Mouse (Mus musculus) limb, embryonic 15.5 days (tissue): ENCODE data around the gene Tmem104. TPM values are rescaled to one million over a fixed set of nuclear protein-coding genes. Genes with fewer than 3 reads are reported as not detected.

Source experiments
- ATAC-seq: fragments of 200-750 bp; cut with Nextera tagmentation; 2 replicates; pipeline ENCODE4 v1.8.0; 2017; ENCODE audit warnings: low read depth, moderate TSS enrichment; ENCODE audit not compliant: insufficient number of reproducible peaks, low FRiP score, low TSS enrichment
- H3K27ac ChIP-seq: fragments of 300-500 bp; sonication (generic); 2 replicates; pipeline ENCODE4 v1.5.1; 2015; ENCODE audit warnings: moderate library complexity, mild to moderate bottlenecking, inconsistent platforms
- H3K27me3 ChIP-seq: fragments of 300-500 bp; sonication (generic); 2 replicates; pipeline ENCODE4 v1.6.1; 2015; ENCODE audit warnings: inconsistent platforms
- H3K36me3 ChIP-seq: fragments of 300-500 bp; sonication (generic); 2 replicates; pipeline ENCODE4 v1.6.1; 2015; ENCODE audit warnings: inconsistent platforms
- H3K4me1 ChIP-seq: fragments of 300-500 bp; sonication (generic); 2 replicates; pipeline ENCODE4 v1.6.1; 2015; ENCODE audit warnings: inconsistent platforms
- H3K4me2 ChIP-seq: fragments of 300-500 bp; sonication (generic); 2 replicates; pipeline ENCODE4 v1.6.1; 2015; ENCODE audit warnings: mild to moderate bottlenecking, inconsistent platforms
- H3K4me3 ChIP-seq: fragments of 300-500 bp; sonication (generic); 2 replicates; pipeline ENCODE4 v1.5.1; 2015; ENCODE audit warnings: mild to moderate bottlenecking, inconsistent platforms
- H3K9ac ChIP-seq: fragments of 300-500 bp; sonication (generic); 2 replicates; pipeline ENCODE4 v1.6.1; 2015; ENCODE audit warnings: inconsistent platforms
- H3K9me3 ChIP-seq: fragments of 300-500 bp; sonication (generic); 2 replicates; pipeline ENCODE4 v1.6.1; 2016; ENCODE audit warnings: inconsistent platforms
- WGBS: fragments of 180-500 bp; shearing (Covaris S2); methylation state at CpG from one replicate; pipeline ENCODE4 v1.1.7; 2015; 5-methylcytosine and 5-hydroxymethylcytosine counted together
- polyA plus RNA-seq: library from polyadenylated mRNA; unstranded; fragments of >200 nt; fragmentation: Nextera tagmentation; extraction: Ambion mirVana; gene quantifications from 2 replicates; pipeline ENCODE4 v1.2.1, GENCODE M21; 2015

The Tmem104 gene
- polyA plus RNA-seq, 1 experiment from 2014 or later = 15.9 TPM

GRCm38 (mm10) chr11:115241402-115241801 is 54.1 kb downstream of the Tmem104 start:
- Histone ChIP-seq H3K36me3 (peaks cover 32% of the 10 kb centered on the region), H3K4me1 (0 out of 2 replicates have a peak, but pooled peaks cover 1% of the 10 kb centered on the region), H3K4me2 (no peak overlapping the region), H3K4me3 (no peak overlapping the region), H3K27me3 (peaks cover 15% of the 10 kb centered on the region), H3K27ac (no peak overlapping the region), H3K9ac (no peak overlapping the region), H3K9me3 (no peaks in the 10 kb centered on the region)
- WGBS = 79% methylated on average over 11 of the region's 11 CpGs
- 0 out of 2 replicates have a peak, but pooled peaks have one; percentile 21 for ATAC-seq

DNA sequence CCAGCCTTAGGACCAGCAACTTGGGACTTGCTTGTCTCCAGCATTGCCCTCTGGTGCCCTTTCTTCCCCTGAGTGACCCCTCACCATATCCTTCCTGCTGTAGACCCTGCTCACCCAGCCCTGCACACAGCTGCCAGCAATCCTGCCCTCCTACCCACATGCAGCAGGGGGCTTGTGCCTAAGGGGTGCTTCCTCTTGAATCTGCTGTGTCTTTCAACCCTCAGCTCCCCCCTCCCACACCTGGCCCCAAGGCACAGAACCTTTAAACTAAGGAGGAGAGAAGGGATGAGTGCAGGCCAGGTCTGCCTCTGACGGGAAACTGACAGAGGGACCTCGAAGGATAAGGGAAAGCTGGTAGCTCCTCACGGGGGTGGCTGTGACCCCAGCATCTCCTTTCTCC is 55.5 kb downstream of the Tmem104 start:
- H3K9me3 ChIP-seq = no peaks in the 10 kb centered on the region
- peaks cover 28% of the 10 kb centered on the region for H3K27me3 ChIP-seq
- 67% methylated on average over 3 of the region's 3 CpGs for WGBS

DNA sequence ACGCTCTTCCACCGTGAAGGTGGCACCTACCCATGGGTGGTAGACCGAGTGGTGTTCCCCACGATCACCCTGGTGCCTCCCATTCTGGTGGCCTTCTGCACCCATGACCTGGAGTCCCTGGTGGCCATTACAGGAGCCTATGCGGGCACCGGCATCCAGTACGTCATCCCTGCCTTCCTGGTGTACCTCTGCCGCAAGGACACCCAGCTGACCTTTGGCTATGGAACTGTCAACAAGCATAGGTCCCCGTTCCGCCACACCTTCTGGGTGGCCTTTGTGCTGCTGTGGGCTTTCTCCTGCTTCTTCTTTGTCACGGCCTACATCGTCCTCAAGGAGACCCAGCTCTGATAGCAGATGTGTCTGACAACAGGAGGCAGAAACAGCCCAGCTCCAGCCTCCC is 56.5 kb downstream of the Tmem104 start:
- WGBS = 84% methylated on average over 12 of the region's 12 CpGs
- 0 out of 2 replicates have a peak, but pooled peaks cover 9% of the 10 kb centered on the region for H3K4me1 ChIP-seq

More for the DNA sequence above, 55.5 kb downstream of the Tmem104 start:
- no peak overlapping the region for H3K27ac ChIP-seq
- no peak overlapping the region for H3K9ac ChIP-seq
- H3K4me2 ChIP-seq = no peak overlapping the region
- peaks cover 32% of the 10 kb centered on the region for H3K36me3 ChIP-seq
- ATAC-seq = no peak
- H3K4me3 ChIP-seq = no peak overlapping the region
- 0 out of 2 replicates have a peak, but pooled peaks cover 8% of the 10 kb centered on the region for H3K4me1 ChIP-seq

DNA sequence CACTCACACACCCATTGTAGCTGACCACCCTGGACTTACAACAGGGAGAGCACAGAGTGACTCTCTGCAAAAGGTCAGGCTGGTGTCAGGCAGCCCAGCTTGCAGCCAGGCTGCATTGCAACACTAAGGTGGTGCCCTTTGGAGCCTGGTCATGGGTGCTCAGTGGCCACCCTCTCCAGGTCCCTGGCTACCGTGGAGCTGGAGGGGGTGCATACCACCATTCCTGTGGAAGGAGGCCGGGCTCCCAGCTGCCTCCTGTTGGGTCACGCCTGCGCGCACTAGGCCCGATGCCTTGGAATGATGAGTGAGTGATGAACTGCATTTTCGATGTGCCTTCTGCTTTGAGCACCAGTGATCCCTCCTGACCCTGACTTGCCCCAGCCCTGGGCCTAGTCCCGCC is 57.6 kb downstream of the Tmem104 start:
- H3K9ac ChIP-seq = no peak overlapping the region
- no peak overlapping the region for H3K4me3 ChIP-seq
- peaks cover 26% of the 10 kb centered on the region for H3K36me3 ChIP-seq
- H3K4me1 ChIP-seq = peaks cover 13% of the 10 kb centered on the region
- ATAC-seq = no peak
- H3K27ac ChIP-seq = no peak overlapping the region
- H3K9me3 ChIP-seq = no peaks in the 10 kb centered on the region
- peaks cover 49% of the 10 kb centered on the region for H3K27me3 ChIP-seq
- WGBS = 81% methylated on average over 8 of the region's 8 CpGs
- H3K4me2 ChIP-seq = no peak overlapping the region

More for the DNA sequence above, 56.5 kb downstream of the Tmem104 start:
- peaks cover 32% of the 10 kb centered on the region for H3K36me3 ChIP-seq
- H3K9me3 ChIP-seq = no peaks in the 10 kb centered on the region
- H3K27ac ChIP-seq = no peak overlapping the region
- H3K4me2 ChIP-seq = no peak overlapping the region
- no peak for ATAC-seq
- no peak overlapping the region for H3K9ac ChIP-seq
- H3K4me3 ChIP-seq = no peak overlapping the region
- H3K27me3 ChIP-seq = peaks cover 38% of the 10 kb centered on the region

GRCm38 (mm10) chr11:115246386-115246785 is 59.1 kb downstream of the Tmem104 start:
- H3K27ac ChIP-seq = no peak overlapping the region
- H3K4me2 ChIP-seq = no peak overlapping the region
- H3K36me3 ChIP-seq = peaks cover 26% of the 10 kb centered on the region
- peaks cover 64% of the 10 kb centered on the region for H3K27me3 ChIP-seq
- WGBS = 53% methylated on average over 8 of the region's 8 CpGs
- no peaks in the 10 kb centered on the region for H3K9me3 ChIP-seq
- H3K4me1 ChIP-seq = peaks cover 22% of the 10 kb centered on the region
- no peak overlapping the region for H3K4me3 ChIP-seq
- no peak for ATAC-seq
- H3K9ac ChIP-seq = no peak overlapping the region

GRCm38 (mm10) chr11:115247240-115247639 is 60.0 kb downstream of the Tmem104 start:
- Histone ChIP-seq H3K36me3 (peaks cover 26% of the 10 kb centered on the region), H3K4me3 (no peak overlapping the region), H3K4me1 (peaks cover 22% of the 10 kb centered on the region), H3K9me3 (no peaks in the 10 kb centered on the region), H3K9ac (no peak overlapping the region), H3K27me3 (peaks cover 71% of the 10 kb centered on the region), H3K27ac (no peak overlapping the region), H3K4me2 (no peak overlapping the region)
- 19% methylated on average over 3 of the region's 3 CpGs for WGBS
- no peak for ATAC-seq

- WGBS = 68% methylated on average over 6 of the region's 6 CpGs
- Histone ChIP-seq H3K9ac (no peak overlapping the region), H3K9me3 (no peaks in the 10 kb centered on the region), H3K36me3 (peaks cover 25% of the 10 kb centered on the region), H3K4me3 (no peak overlapping the region), H3K27ac (no peak overlapping the region), H3K4me2 (no peak overlapping the region), H3K27me3 (peaks cover 78% of the 10 kb centered on the region), H3K4me1 (peaks cover 22% of the 10 kb centered on the region)
- no peak for ATAC-seq
These were observed 60.7 kb downstream of the Tmem104 start for GRCm38 (mm10) chr11:115247945-115248344.

DNA sequence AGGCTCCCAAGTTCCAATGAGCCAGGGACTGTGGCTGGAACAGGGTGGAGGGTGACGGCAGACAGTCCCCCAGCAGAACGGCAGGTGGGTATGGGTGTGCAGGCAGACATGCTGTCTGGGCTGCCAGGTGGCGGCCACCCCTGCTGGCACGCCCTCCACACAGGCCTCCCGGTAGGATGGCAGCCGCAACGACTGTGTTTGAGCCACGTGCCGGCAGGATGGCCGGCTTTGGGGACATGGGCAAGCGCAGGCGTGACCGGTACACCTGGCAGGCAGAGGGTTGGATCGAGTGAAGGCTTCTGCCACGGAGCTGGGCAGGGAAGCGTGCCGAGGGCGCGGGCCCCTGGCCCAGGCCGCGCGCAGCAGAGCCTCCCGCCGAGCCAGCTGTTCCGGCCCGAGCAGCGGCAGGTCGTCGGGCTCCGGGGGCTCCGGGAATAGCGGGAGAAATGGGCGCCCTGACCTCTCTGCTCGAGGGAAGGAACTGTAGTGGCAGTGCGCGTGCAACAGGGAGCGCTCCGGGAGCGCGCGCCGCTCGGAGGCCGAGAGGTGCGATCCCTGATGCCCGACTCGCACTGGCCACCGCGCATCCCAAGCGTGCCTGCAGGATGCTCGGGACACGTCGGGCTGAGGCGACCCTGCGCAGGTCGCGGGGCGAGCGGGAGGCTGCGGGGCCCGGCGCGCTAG is 62.6 kb downstream of the Tmem104 start:
- H3K36me3 ChIP-seq = peaks cover 7% of the 10 kb centered on the region; the same call in 1 of the 2 replicates
- H3K27ac ChIP-seq = no peak overlapping the region
- H3K4me3 ChIP-seq = peak overlapping the region; percentile 41
- H3K4me2 ChIP-seq = peak overlapping the region; percentile 80
- H3K4me1 ChIP-seq = peaks cover 22% of the 10 kb centered on the region
- WGBS = 2% methylated on average over 54 of the region's 63 CpGs
- no peak for ATAC-seq
- peaks cover 97% of the 10 kb centered on the region for H3K27me3 ChIP-seq
- H3K9me3 ChIP-seq = no peaks in the 10 kb centered on the region
- no peak overlapping the region for H3K9ac ChIP-seq

DNA sequence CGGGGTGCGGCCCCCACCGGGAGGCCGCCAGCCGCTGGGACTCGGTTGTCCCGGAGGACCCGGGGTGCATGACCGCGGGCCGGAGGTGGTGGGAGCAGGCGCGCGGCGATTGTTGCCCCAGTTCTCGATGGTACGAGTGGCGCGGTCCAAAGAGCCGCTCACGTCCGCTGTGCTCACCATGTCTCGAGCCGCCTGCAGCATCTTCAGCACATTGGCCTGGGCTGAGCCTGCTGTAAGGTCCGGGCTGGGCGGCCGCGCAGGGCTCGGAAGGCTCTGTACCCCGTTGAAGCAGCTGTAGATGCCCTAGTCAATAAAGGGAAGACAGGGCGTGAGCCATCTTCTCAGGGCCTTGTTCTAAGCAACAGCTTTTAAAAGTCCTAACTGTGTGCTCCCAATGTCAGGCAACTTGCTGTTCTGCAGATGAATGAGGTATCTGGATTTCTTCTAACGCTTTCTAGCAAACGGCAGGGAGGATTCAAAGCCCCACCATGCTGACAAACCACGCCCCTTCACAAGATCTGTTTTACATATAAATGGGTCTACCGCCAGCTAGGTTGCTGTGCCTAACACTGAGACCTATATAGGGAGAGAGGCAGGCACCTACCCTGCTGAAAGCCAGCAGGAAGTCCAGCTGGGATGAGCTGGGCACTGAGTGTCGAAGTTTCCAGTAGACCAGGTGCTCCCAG is 63.3 kb downstream of the Tmem104 start:
- no peak overlapping the region for H3K9ac ChIP-seq

GRCm38 (mm10) chr11:115251258-115251657 is 64.0 kb downstream of the Tmem104 start:
- ATAC-seq = no peak
- Histone ChIP-seq H3K4me2 (no peak overlapping the region), H3K4me1 (peaks cover 22% of the 10 kb centered on the region), H3K36me3 (no peaks in the 10 kb centered on the region), H3K9me3 (no peaks in the 10 kb centered on the region), H3K4me3 (no peak overlapping the region), H3K9ac (no peak overlapping the region), H3K27me3 (peaks cover 98% of the 10 kb centered on the region), H3K27ac (no peak overlapping the region)
- WGBS = 59% methylated on average over 3 of the region's 3 CpGs

More for the DNA sequence above, 63.3 kb downstream of the Tmem104 start:
- Histone ChIP-seq H3K4me1 (peaks cover 22% of the 10 kb centered on the region), H3K27me3 (peaks cover 97% of the 10 kb centered on the region), H3K4me2 (peak overlapping the region; percentile 80), H3K27ac (no peak overlapping the region), H3K36me3 (0 out of 2 replicates have a peak, but pooled peaks cover under 1% of the 10 kb centered on the region), H3K4me3 (peak overlapping the region; percentile 41), H3K9me3 (no peaks in the 10 kb centered on the region)
- no peak for ATAC-seq
- WGBS = 2% methylated on average over 36 of the region's 36 CpGs

- WGBS = 13% methylated on average over 59 of the region's 59 CpGs
- Histone ChIP-seq H3K4me2 (peak overlapping the region; percentile 37), H3K27ac (no peak overlapping the region), H3K27me3 (peaks cover 100% of the 10 kb centered on the region), H3K4me3 (peak overlapping the region; percentile 17), H3K4me1 (peaks cover 7% of the 10 kb centered on the region), H3K36me3 (no peaks in the 10 kb centered on the region), H3K9ac (no peak overlapping the region), H3K9me3 (no peaks in the 10 kb centered on the region)
- ATAC-seq = no peak
These were observed 70.7 kb downstream of the Tmem104 start for GRCm38 (mm10) chr11:115257775-115258510.
